Mouse (Mus musculus) forelimb bud, embryonic 11.5 days (tissue): ENCODE measurements at regions not wholly inside any gene's neighbourhood (a gene's known extent, or its start where the extent isn't known, plus 50 kb on each side); places are given as distances from the start of the nearest gene placed in this dataset.
A peak's percentile ranks its signal among the peaks of the same experiment; 100 is the strongest.

ENCODE experiments used
- DNase-seq: peaks from one replicate; pipeline ENCODE4 v3.0.0-alpha.2; 2012; ENCODE audit warnings: low read depth, low spot score

GRCm38 (mm10) chr7:133378338-133378737 is 223.6 kb downstream of the Tex36 start:
- no peak for DNase-seq

DNA sequence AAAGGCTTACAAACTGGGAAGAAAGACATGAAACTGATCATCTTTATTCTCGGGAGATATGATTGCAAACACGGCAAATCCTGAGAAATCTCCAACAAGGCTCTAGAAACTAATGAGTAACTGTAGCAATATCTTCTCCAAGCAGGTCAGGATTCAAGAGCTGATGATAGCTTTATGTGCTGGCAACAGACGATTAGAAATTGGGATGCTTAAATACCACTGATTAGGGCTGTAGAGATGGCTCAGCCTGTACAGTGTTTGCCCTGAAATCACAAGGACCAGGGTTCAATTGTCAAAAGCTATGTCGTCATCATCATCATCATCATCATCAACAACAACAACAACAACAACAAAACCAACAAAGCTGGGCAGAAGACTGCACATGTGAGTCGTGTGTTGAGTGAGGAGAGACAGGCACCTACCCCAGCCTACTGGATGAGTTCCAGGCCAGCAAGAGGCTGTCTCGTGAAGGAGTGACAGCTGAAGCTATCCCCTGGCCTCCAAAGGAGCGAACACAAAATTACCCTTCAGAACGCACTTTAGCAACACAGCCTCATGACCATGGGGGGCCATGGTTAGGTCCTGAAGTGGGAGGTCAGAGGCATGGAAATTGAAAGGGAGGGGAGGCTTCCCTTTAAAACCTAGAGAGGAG is 225.0 kb downstream of the Tex36 start:
- no peak for DNase-seq

- DNase-seq = no peak
Observed at GRCm38 (mm10) chr7:133372695-133373094, 229.3 kb downstream of the Tex36 start.

- DNase-seq = no peak
Observed at GRCm38 (mm10) chr7:133370542-133370941, 231.4 kb downstream of the Tex36 start.

- DNase-seq = no peak
Observed at GRCm38 (mm10) chr7:133364601-133365000, 237.4 kb downstream of the Tex36 start.

GRCm38 (mm10) chr7:133328717-133329116 is 204.6 kb upstream of the Ctbp2 start:
- DNase-seq = no peak

DNA sequence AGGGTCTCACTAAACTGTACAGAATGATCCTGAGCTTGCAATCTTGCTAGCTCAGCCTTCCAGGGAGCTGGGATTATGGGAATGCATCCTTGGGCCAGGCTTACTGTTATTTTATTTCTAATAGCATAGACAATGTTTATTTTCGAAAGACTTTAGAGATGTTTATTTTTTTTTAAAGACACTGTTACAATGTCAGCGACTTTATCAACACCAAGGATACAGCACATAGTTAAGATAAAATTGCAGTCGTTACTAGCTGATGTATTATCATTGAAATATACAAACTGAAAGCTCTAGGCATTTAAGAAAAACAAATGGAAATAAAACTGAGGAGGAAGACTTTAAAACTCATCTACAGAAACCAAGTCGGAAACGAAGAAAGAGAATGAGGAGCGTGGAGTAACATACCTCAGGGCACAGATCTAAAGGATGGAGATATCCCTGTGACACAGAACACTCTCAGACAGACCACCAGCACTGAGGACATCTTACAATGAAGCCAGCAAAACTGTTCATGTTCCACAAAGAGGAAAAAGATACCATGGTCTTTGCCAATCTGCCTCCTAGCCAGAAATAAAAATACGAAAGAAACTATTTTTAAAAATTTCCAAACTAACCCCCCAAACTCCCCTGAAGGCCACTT is 201.5 kb upstream of the Ctbp2 start:
- DNase-seq = no peak

- DNase-seq = no peak
Observed at GRCm38 (mm10) chr7:133323955-133324354, 199.8 kb upstream of the Ctbp2 start.

- DNase-seq = no peak
Observed at GRCm38 (mm10) chr7:133317511-133317910, 193.4 kb upstream of the Ctbp2 start.

GRCm38 (mm10) chr7:133316701-133317475 is 192.7 kb upstream of the Ctbp2 start:
- DNase-seq = peak; percentile 16

DNA sequence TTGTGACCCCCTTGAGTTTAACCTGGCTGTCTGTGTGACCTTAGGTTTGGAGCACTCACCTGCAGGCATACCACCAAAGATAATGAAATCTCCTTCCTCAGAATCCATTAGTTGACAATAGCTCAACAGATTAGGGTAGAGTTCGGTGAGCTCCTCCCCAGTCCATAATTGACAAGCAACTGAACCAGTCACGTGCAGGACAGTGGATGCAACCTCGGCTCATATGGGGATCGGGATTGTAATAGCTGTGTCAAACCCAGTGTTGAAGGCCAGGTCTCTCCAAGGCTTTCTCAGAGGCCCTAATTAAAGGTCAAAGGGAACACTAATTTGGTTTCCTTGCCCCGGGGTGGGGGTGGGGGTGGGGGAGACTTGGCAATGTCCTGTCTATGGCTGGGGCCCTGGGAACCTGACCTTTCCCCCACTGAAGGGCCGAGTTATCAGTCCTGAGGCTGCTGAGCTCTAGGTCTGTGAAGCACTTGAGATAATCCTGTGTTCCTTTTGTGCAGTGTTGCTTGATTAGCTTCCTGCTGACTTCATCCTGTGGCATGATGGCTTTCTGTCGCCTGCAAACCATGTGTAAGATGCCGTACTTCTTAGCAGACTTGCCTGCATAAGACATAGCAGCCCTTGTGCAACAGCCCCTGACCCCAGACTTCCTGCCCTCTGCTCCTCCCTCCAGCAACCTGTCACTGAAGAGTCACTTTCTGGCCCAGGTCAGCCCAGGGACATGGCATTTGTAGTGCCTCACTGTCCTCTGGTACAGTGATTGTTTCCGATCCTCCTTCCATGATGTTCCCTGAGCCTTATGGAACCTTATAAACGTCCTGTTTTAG is 191.3 kb upstream of the Ctbp2 start:
- no peak for DNase-seq

GRCm38 (mm10) chr7:133313115-133313514 is 189.0 kb upstream of the Ctbp2 start:
- DNase-seq = no peak

DNA sequence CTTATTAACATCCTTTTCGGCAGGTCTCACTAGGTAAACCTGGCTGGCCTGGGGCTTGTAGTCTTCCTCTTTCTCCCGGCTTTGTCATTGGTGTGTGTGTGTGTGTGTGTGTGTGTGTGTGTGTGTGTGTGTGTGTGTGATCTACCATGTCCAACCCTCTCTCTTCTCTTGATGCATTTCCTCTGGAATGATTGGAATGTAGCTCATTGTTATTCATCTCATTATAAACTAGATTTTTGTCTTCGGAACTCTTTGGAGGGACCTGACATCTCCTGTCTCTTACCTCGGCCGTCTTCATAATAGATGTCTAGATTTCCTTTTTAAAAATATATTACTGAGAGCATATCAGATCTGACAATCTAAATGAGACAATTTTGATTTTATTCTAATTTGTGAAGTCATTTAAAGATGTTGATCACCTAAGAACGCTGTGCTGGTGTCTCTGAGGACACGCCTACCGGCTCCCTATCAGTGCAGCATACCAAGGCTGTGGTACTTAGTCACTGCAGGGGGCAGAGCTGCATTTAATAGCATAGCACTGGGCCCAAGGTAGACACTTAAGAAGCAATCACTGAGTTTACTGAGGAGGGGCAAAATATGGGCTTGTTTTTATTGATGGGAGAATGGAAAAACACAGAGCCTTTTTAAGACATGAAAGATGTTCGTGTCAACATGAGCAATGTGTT is 187.1 kb upstream of the Ctbp2 start:
- no peak for DNase-seq

- DNase-seq = no peak
Observed at GRCm38 (mm10) chr7:133304461-133304860, 180.3 kb upstream of the Ctbp2 start.

DNA sequence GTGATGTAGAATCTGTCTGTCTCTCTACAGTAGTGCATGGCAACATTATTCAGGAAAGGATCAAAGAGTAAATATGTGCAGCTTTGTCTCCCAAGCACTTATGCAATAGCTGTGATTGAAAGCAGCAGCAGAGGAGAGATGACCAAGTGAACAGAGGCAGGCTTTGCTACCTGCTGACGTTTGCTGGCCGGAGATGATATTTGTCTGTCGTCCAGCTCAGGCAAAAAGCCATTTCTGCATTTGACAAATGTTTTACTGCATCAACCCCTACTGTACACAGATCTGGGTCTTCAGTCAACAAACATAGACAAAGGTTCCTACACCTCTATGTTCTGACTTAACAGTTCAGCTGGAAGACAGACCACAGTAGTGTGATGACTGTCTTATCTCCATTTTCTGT is 166.3 kb upstream of the Ctbp2 start:
- no peak for DNase-seq

DNA sequence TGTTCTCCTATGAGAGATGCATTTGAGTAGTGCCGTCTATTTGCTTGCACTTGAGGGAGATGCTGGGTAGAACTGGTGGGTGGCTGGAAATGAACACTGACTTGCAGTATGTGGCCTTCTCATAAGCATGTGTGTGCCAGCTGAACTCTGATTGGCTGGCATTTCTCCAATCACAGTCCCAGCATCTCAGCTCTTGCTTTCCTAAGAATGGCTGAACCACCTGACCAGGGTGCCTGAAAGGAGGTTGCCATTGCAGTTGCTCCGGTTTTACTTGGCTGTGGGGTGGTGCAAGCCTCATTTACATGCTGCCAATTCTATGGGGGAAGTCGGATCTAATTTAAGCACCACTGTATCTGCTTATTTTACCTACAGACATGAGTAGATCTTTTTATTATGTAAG is 164.1 kb upstream of the Ctbp2 start:
- no peak for DNase-seq

GRCm38 (mm10) chr7:133286836-133287235 is 162.7 kb upstream of the Ctbp2 start:
- DNase-seq = no peak

DNA sequence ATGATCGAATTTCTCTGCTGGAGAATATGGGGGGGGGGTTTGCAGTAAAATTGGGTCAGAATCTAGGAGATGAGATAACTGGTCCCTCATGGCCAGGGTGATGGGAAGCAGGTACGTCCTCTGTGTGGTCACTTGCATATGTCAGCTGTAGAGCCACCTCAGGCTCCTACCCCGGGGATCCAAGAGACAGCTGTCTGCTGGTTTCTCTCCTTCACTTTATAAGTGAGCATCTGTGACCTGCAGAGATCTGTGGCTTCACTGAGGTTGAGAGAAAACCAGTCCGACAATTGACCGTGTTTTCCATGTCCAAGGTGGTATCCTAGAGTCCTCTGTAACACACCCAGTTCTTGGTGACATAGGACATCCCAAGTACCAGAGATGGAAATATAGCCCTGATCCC is 162.1 kb upstream of the Ctbp2 start:
- no peak for DNase-seq

GRCm38 (mm10) chr7:133262161-133262560 is 138.0 kb upstream of the Ctbp2 start:
- no peak for DNase-seq

DNA sequence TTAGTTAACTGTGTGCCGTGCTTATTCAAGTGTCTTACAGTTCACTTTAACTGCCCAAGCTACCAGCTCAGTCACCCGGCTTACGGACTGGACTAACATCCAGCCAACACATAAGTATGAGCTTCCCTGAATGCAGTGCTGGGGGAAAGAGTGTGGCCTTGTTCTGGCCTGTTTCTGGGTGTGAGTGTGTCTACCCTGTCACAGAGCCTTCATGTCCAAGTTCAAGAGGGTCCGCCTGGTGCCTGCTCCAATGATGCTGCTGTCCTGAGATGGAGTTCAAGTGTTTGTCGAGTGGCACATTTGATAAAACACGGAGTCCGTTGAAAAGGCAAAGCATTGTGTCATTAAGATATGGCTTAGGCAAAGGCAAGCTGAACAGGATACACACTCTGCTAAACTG is 135.0 kb upstream of the Ctbp2 start:
- DNase-seq = no peak

DNA sequence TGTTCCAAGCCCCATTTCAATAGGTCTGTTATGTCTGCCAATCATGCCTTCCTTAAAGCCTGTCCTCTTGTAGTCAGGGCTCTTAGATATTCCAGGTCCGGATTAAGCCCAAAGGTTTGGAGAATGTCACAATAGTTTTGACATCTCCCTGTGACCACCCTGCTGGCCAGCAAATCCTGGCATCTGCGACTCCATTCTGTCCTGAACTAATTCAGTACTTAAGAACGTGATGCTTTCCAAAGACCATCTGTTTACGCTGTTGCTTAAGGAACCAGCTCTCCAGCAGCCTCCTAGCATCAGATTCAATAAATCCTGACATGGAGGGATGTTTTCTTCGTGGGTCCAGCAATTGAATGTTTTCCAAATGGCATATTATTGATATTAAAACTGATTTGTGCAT is 132.7 kb upstream of the Ctbp2 start:
- no peak for DNase-seq
